Mouse (Mus musculus): ENCODE data around the gene Tyk2. TPM values are rescaled to one million over a fixed set of nuclear protein-coding genes. Genes with fewer than 3 reads are reported as not detected.

Tyk2 gene
- polyA plus RNA-seq, 1 experiment from 2014 or later: 16.7 TPM

GRCm38 (mm10) chr9:21165952-21166451 lies 35.0 kb upstream of the Tyk2 start:
- Histone ChIP-seq H3K9ac (ENCODE audit: low read length) (peak overlapping the region; percentile 66), H3K27me3 (ENCODE audit: control insufficient read depth, insufficient read depth, low read length) (peaks cover 43% of the 10 kb centered on the region), H3K9me3 (replicated peaks; ENCODE audit: control insufficient read depth, low read length) (no peaks in the 10 kb centered on the region), H3K27ac (ENCODE audit: low read length) (no peak overlapping the region), H3K36me3 (ENCODE audit: control insufficient read depth, insufficient read depth, low read length) (no peaks in the 10 kb centered on the region), H3K4me3 (replicated peaks; ENCODE audit: low read length) (peak overlapping the region; percentile 54), H3K4me2 (ENCODE audit: low read depth, low read length) (peak overlapping the region; percentile 87), H3K4me1 (ENCODE audit: control insufficient read depth, insufficient read depth, low read length) (peaks cover 32% of the 10 kb centered on the region)
- no peak; the same call in 1 of the 2 replicates for ATAC-seq (ENCODE audit: insufficient read depth, low FRiP score)
- WGBS: under 1% methylated on average over 47 of the region's 47 CpGs

GRCm38 (mm10) chr9:21165041-21165951 lies 34.3 kb upstream of the Tyk2 start, which contains the start of gene Pde4a:
Gene Pde4a (plus strand): TSS chr9:21165714.
- H3K27ac ChIP-seq (ENCODE audit: low read length): no peak within 1 kb of the TSS
- WGBS: under 1% methylated on average over 77 of the region's 86 CpGs
- no peaks in the 10 kb centered on the region for H3K36me3 ChIP-seq (ENCODE audit: control insufficient read depth, insufficient read depth, low read length)
- H3K9me3 ChIP-seq (replicated peaks; ENCODE audit: control insufficient read depth, low read length): no peaks in the 10 kb centered on the region
- peak within 1 kb of the TSS; percentile 66 for H3K9ac ChIP-seq (ENCODE audit: low read length)
- peak within 1 kb of the TSS; percentile 87 for H3K4me2 ChIP-seq (ENCODE audit: low read depth, low read length)
- no peak for ATAC-seq (ENCODE audit: insufficient read depth, low FRiP score)
- peaks cover 43% of the 10 kb centered on the region for H3K27me3 ChIP-seq (ENCODE audit: control insufficient read depth, insufficient read depth, low read length)
- peaks cover 32% of the 10 kb centered on the region for H3K4me1 ChIP-seq (ENCODE audit: control insufficient read depth, insufficient read depth, low read length)
- peak within 1 kb of the TSS; percentile 54 for H3K4me3 ChIP-seq (replicated peaks; ENCODE audit: low read length)

- under 1% methylated on average over 26 of the region's 26 CpGs for WGBS
- peaks cover 32% of the 10 kb centered on the region for H3K4me1 ChIP-seq (ENCODE audit: control insufficient read depth, insufficient read depth, low read length)
These were observed 33.0 kb upstream of the Tyk2 start for GRCm38 (mm10) chr9:21164072-21164471.

GRCm38 (mm10) chr9:21163086-21164050 lies 32.3 kb upstream of the Tyk2 start:
- 35% methylated on average over 11 of the region's 11 CpGs for WGBS
- no peaks in the 10 kb centered on the region for H3K9me3 ChIP-seq (replicated peaks; ENCODE audit: control insufficient read depth, low read length)
- H3K27me3 ChIP-seq (ENCODE audit: control insufficient read depth, insufficient read depth, low read length): peaks cover 43% of the 10 kb centered on the region
- H3K4me2 ChIP-seq (ENCODE audit: low read depth, low read length): no peak overlapping the region
- H3K27ac ChIP-seq (ENCODE audit: low read length): no peak overlapping the region
- no peaks in the 10 kb centered on the region for H3K36me3 ChIP-seq (ENCODE audit: control insufficient read depth, insufficient read depth, low read length)
- no peak overlapping the region for H3K9ac ChIP-seq (ENCODE audit: low read length)
- ATAC-seq (ENCODE audit: insufficient read depth, low FRiP score): no peak
- H3K4me1 ChIP-seq (ENCODE audit: control insufficient read depth, insufficient read depth, low read length): peaks cover 27% of the 10 kb centered on the region
- H3K4me3 ChIP-seq (replicated peaks; ENCODE audit: low read length): no peak overlapping the region

More at GRCm38 (mm10) chr9:21164072-21164471, 33.0 kb upstream of the Tyk2 start:
- Histone ChIP-seq H3K27me3 (ENCODE audit: control insufficient read depth, insufficient read depth, low read length) (peaks cover 43% of the 10 kb centered on the region), H3K4me3 (replicated peaks; ENCODE audit: low read length) (peak overlapping the region; percentile 28), H3K9ac (ENCODE audit: low read length) (peak overlapping the region; percentile 48), H3K9me3 (replicated peaks; ENCODE audit: control insufficient read depth, low read length) (no peaks in the 10 kb centered on the region), H3K36me3 (ENCODE audit: control insufficient read depth, insufficient read depth, low read length) (no peaks in the 10 kb centered on the region), H3K27ac (ENCODE audit: low read length) (no peak overlapping the region), H3K4me2 (ENCODE audit: low read depth, low read length) (peak overlapping the region; percentile 87)
- ATAC-seq (ENCODE audit: insufficient read depth, low FRiP score): no peak

GRCm38 (mm10) chr9:21161209-21161909 lies 30.3 kb upstream of the Tyk2 start:
- peak overlapping the region; percentile 85 for H3K9ac ChIP-seq (ENCODE audit: low read length)
- H3K9me3 ChIP-seq (replicated peaks; ENCODE audit: control insufficient read depth, low read length): no peaks in the 10 kb centered on the region
- H3K27me3 ChIP-seq (ENCODE audit: control insufficient read depth, insufficient read depth, low read length): peaks cover 37% of the 10 kb centered on the region
- H3K4me3 ChIP-seq (replicated peaks; ENCODE audit: low read length): peak overlapping the region; percentile 65
- peaks cover 15% of the 10 kb centered on the region for H3K4me1 ChIP-seq (ENCODE audit: control insufficient read depth, insufficient read depth, low read length)
- no peaks in the 10 kb centered on the region for H3K36me3 ChIP-seq (ENCODE audit: control insufficient read depth, insufficient read depth, low read length)
- peak; percentile 70; the same call in 1 of the 2 replicates for ATAC-seq (ENCODE audit: insufficient read depth, low FRiP score)
- H3K4me2 ChIP-seq (ENCODE audit: low read depth, low read length): peak overlapping the region; percentile 67
- no peak overlapping the region for H3K27ac ChIP-seq (ENCODE audit: low read length)
- WGBS: under 1% methylated on average over 52 of the region's 52 CpGs

- Histone ChIP-seq H3K4me2 (ENCODE audit: low read depth, low read length) (no peak overlapping the region), H3K27ac (ENCODE audit: low read length) (no peak overlapping the region), H3K4me3 (replicated peaks; ENCODE audit: low read length) (no peak overlapping the region), H3K27me3 (ENCODE audit: control insufficient read depth, insufficient read depth, low read length) (no peaks in the 10 kb centered on the region), H3K4me1 (ENCODE audit: control insufficient read depth, insufficient read depth, low read length) (peaks cover 14% of the 10 kb centered on the region), H3K9me3 (replicated peaks; ENCODE audit: control insufficient read depth, low read length) (no peaks in the 10 kb centered on the region), H3K9ac (ENCODE audit: low read length) (no peak overlapping the region), H3K36me3 (ENCODE audit: control insufficient read depth, insufficient read depth, low read length) (no peaks in the 10 kb centered on the region)
- no peak for ATAC-seq (ENCODE audit: insufficient read depth, low FRiP score)
- 86% methylated on average over 3 of the region's 3 CpGs for WGBS
These were observed 23.7 kb upstream of the Tyk2 start for GRCm38 (mm10) chr9:21154787-21155186.

- Histone ChIP-seq H3K9ac (ENCODE audit: low read length) (peak overlapping the region; percentile 62), H3K27ac (ENCODE audit: low read length) (peak overlapping the region; percentile 77), H3K4me1 (ENCODE audit: control insufficient read depth, insufficient read depth, low read length) (peaks cover 18% of the 10 kb centered on the region), H3K4me2 (ENCODE audit: low read depth, low read length) (peak overlapping the region; percentile 86), H3K36me3 (ENCODE audit: control insufficient read depth, insufficient read depth, low read length) (no peaks in the 10 kb centered on the region), H3K27me3 (ENCODE audit: control insufficient read depth, insufficient read depth, low read length) (no peaks in the 10 kb centered on the region), H3K4me3 (replicated peaks; ENCODE audit: low read length) (peak overlapping the region; percentile 41), H3K9me3 (replicated peaks; ENCODE audit: control insufficient read depth, low read length) (no peaks in the 10 kb centered on the region)
- 6% methylated on average over 5 of the region's 5 CpGs for WGBS
- ATAC-seq (ENCODE audit: insufficient read depth, low FRiP score): 0 out of 2 replicates have a peak, but pooled peaks have one; percentile 18
These were observed 22.8 kb upstream of the Tyk2 start for GRCm38 (mm10) chr9:21153833-21154232.

GRCm38 (mm10) chr9:21153331-21153730 lies 22.3 kb upstream of the Tyk2 start:
- Histone ChIP-seq H3K9ac (ENCODE audit: low read length) (peak overlapping the region; percentile 62), H3K4me1 (ENCODE audit: control insufficient read depth, insufficient read depth, low read length) (peaks cover 23% of the 10 kb centered on the region), H3K27me3 (ENCODE audit: control insufficient read depth, insufficient read depth, low read length) (no peaks in the 10 kb centered on the region), H3K36me3 (ENCODE audit: control insufficient read depth, insufficient read depth, low read length) (no peaks in the 10 kb centered on the region), H3K4me3 (replicated peaks; ENCODE audit: low read length) (peak overlapping the region; percentile 41), H3K9me3 (replicated peaks; ENCODE audit: control insufficient read depth, low read length) (no peaks in the 10 kb centered on the region), H3K27ac (ENCODE audit: low read length) (peak overlapping the region; percentile 72), H3K4me2 (ENCODE audit: low read depth, low read length) (peak overlapping the region; percentile 86)
- WGBS: 3% methylated on average over 12 of the region's 12 CpGs
- 0 out of 2 replicates have a peak, but pooled peaks have one; percentile 1 for ATAC-seq (ENCODE audit: insufficient read depth, low FRiP score)
